Mouse (Mus musculus) forebrain, embryonic 16.5 days (tissue): Measurements from ENCODE around the gene Grik5. TPM values are rescaled to one million over a fixed set of nuclear protein-coding genes. Genes with fewer than 3 reads are reported as not detected.

Experiments used
- ATAC-seq: fragments of 200-750 bp; cut with Nextera tagmentation; 2 replicates; pipeline ENCODE4 v1.8.0; 2017; ENCODE audit warnings: mild to moderate bottlenecking, moderate library complexity
- H3K27ac ChIP-seq: fragments of 300-500 bp; sonication (generic); 2 replicates; pipeline ENCODE4 v1.5.1; 2014; ENCODE audit warnings: low read length, control low read depth
- H3K27me3 ChIP-seq: fragments of 300-500 bp; sonication (generic); replicated peaks from 2 replicates; pipeline ENCODE4 v1.6.1; 2014; ENCODE audit warnings: low read length; ENCODE audit not compliant: control insufficient read depth, insufficient read depth
- H3K36me3 ChIP-seq: fragments of 300-500 bp; sonication (generic); 2 replicates; pipeline ENCODE4 v1.6.1; 2014; ENCODE audit not compliant: control insufficient read depth, insufficient read depth
- H3K4me1 ChIP-seq: fragments of 300-500 bp; sonication (generic); replicated peaks from 2 replicates; pipeline ENCODE4 v1.6.1; 2014; ENCODE audit warnings: low read length; ENCODE audit not compliant: control insufficient read depth, insufficient read depth
- H3K4me2 ChIP-seq: fragments of 300-500 bp; sonication (generic); 2 replicates; pipeline ENCODE4 v1.6.1; 2014; ENCODE audit warnings: mild to moderate bottlenecking, low read length, control low read depth
- H3K4me3 ChIP-seq: fragments of 300-500 bp; sonication (generic); replicated peaks from 2 replicates; pipeline ENCODE4 v1.5.1; 2014; ENCODE audit warnings: mild to moderate bottlenecking, low read length, control low read depth
- H3K9ac ChIP-seq: fragments of 300-500 bp; sonication (generic); replicated peaks from 2 replicates; pipeline ENCODE4 v1.6.1; 2014; ENCODE audit warnings: low read depth, low read length, control low read depth
- H3K9me3 ChIP-seq: fragments of 300-500 bp; sonication (generic); 2 replicates; pipeline ENCODE4 v1.6.1; 2016; ENCODE audit warnings: low read length; ENCODE audit not compliant: control insufficient read depth
- WGBS: fragments of 180-500 bp; shearing (Covaris S2); extraction: QIAGEN DNeasy Blood & Tissue Kit; methylation state at CpG from one replicate; pipeline ENCODE4 v1.1.7; 2014; 5-methylcytosine and 5-hydroxymethylcytosine counted together
- polyA plus RNA-seq: library from polyadenylated mRNA; unstranded; fragments of >200 nt; fragmentation: Nextera tagmentation; extraction: Ambion mirVana; gene quantifications from 2 replicates; pipeline ENCODE4 v1.2.1, GENCODE M21; 2015

Gene Grik5
- polyA plus RNA-seq, 1 experiment from 2014 or later: 16.9 TPM

GRCm38 (mm10) chr7:25084621-25085020 lies 12.5 kb upstream of the Grik5 start:
- WGBS: 90% methylated on average over 5 of the region's 5 CpGs
- H3K9me3 ChIP-seq: no peaks in the 10 kb centered on the region
- H3K27ac ChIP-seq: no peak overlapping the region
- no peaks in the 10 kb centered on the region for H3K4me1 ChIP-seq
- ATAC-seq: no peak
- H3K27me3 ChIP-seq: no peaks in the 10 kb centered on the region
- no peak overlapping the region for H3K4me3 ChIP-seq
- no peak overlapping the region for H3K9ac ChIP-seq
- peaks cover 37% of the 10 kb centered on the region for H3K36me3 ChIP-seq
- no peak overlapping the region for H3K4me2 ChIP-seq

GRCm38 (mm10) chr7:25082510-25082909 lies 10.4 kb upstream of the Grik5 start:
- no peak overlapping the region for H3K27ac ChIP-seq
- peaks cover 37% of the 10 kb centered on the region for H3K36me3 ChIP-seq
- no peak for ATAC-seq

GRCm38 (mm10) chr7:25080431-25080830 lies 8.3 kb upstream of the Grik5 start:
- Histone ChIP-seq H3K9me3 (no peaks in the 10 kb centered on the region), H3K4me1 (peaks cover 27% of the 10 kb centered on the region), H3K9ac (no peak overlapping the region), H3K27ac (no peak overlapping the region), H3K36me3 (peaks cover 37% of the 10 kb centered on the region), H3K27me3 (no peaks in the 10 kb centered on the region), H3K4me2 (no peak overlapping the region), H3K4me3 (no peak overlapping the region)
- no peak for ATAC-seq
- WGBS: 93% methylated on average over 13 of the region's 13 CpGs

More at GRCm38 (mm10) chr7:25082510-25082909, 10.4 kb upstream of the Grik5 start:
- H3K9ac ChIP-seq: no peak overlapping the region
- H3K27me3 ChIP-seq: no peaks in the 10 kb centered on the region
- peaks cover 16% of the 10 kb centered on the region for H3K4me1 ChIP-seq
- H3K4me3 ChIP-seq: no peak overlapping the region
- H3K9me3 ChIP-seq: no peaks in the 10 kb centered on the region
- no peak overlapping the region for H3K4me2 ChIP-seq
- WGBS: 82% methylated on average over 4 of the region's 4 CpGs

- no peak for ATAC-seq
- 86% methylated on average over 12 of the region's 12 CpGs for WGBS
- Histone ChIP-seq H3K27me3 (no peaks in the 10 kb centered on the region), H3K4me2 (no peak overlapping the region), H3K9me3 (no peaks in the 10 kb centered on the region), H3K36me3 (peaks cover 34% of the 10 kb centered on the region), H3K4me3 (no peak overlapping the region), H3K27ac (no peak overlapping the region), H3K4me1 (peaks cover 27% of the 10 kb centered on the region), H3K9ac (no peak overlapping the region)
Observed at GRCm38 (mm10) chr7:25079496-25080026, 7.4 kb upstream of the Grik5 start.

- peak; percentile 19 for ATAC-seq
- Histone ChIP-seq H3K9me3 (no peaks in the 10 kb centered on the region), H3K4me2 (peak overlapping the region; percentile 80), H3K4me1 (peaks cover 37% of the 10 kb centered on the region), H3K4me3 (peak overlapping the region; percentile 82), H3K9ac (peak overlapping the region; percentile 94), H3K36me3 (peaks cover 24% of the 10 kb centered on the region), H3K27ac (peak overlapping the region; percentile 93), H3K27me3 (no peaks in the 10 kb centered on the region)
- under 1% methylated on average over 33 of the region's 33 CpGs for WGBS
Observed at GRCm38 (mm10) chr7:25077414-25077755, 5.2 kb upstream of the Grik5 start.

- no peaks in the 10 kb centered on the region for H3K27me3 ChIP-seq
- under 1% methylated on average over 56 of the region's 56 CpGs for WGBS
- peaks cover 19% of the 10 kb centered on the region for H3K36me3 ChIP-seq
- peaks cover 37% of the 10 kb centered on the region for H3K4me1 ChIP-seq
- H3K4me3 ChIP-seq: peak overlapping the region; percentile 82
- H3K9me3 ChIP-seq: no peaks in the 10 kb centered on the region
- H3K9ac ChIP-seq: peak overlapping the region; percentile 94
- ATAC-seq: peak; percentile 96
- peak overlapping the region; percentile 91 for H3K4me2 ChIP-seq
- peak overlapping the region; percentile 95 for H3K27ac ChIP-seq
Observed at GRCm38 (mm10) chr7:25076663-25077413, 4.7 kb upstream of the Grik5 start.

GRCm38 (mm10) chr7:25076296-25076662 lies 4.1 kb upstream of the Grik5 start:
- H3K27ac ChIP-seq: peak overlapping the region; percentile 95
- peaks cover 13% of the 10 kb centered on the region for H3K36me3 ChIP-seq
- no peak for ATAC-seq
- H3K4me2 ChIP-seq: peak overlapping the region; percentile 91
- no peaks in the 10 kb centered on the region for H3K9me3 ChIP-seq
- H3K4me1 ChIP-seq: peaks cover 38% of the 10 kb centered on the region
- 16% methylated on average over 7 of the region's 7 CpGs for WGBS
- peak overlapping the region; percentile 68 for H3K9ac ChIP-seq
- no peaks in the 10 kb centered on the region for H3K27me3 ChIP-seq
- peak overlapping the region; percentile 82 for H3K4me3 ChIP-seq

GRCm38 (mm10) chr7:25073924-25074323 lies 1.8 kb upstream of the Grik5 start:
- Histone ChIP-seq H3K9me3 (no peaks in the 10 kb centered on the region), H3K9ac (peak overlapping the region; percentile 78; the same call in 1 of the 2 replicates), H3K4me3 (no peak overlapping the region), H3K27me3 (no peaks in the 10 kb centered on the region), H3K27ac (peak overlapping the region; percentile 91; the same call in 1 of the 2 replicates), H3K4me2 (no peak overlapping the region), H3K4me1 (peaks cover 58% of the 10 kb centered on the region), H3K36me3 (no peaks in the 10 kb centered on the region)
- 70% methylated on average over 8 of the region's 8 CpGs for WGBS
- ATAC-seq: no peak

GRCm38 (mm10) chr7:25072716-25073390 lies 707 bp upstream of the Grik5 start:
- 1% methylated on average over 24 of the region's 33 CpGs for WGBS
- Histone ChIP-seq H3K9ac (peak overlapping the region; percentile 78), H3K9me3 (no peaks in the 10 kb centered on the region), H3K27ac (peak overlapping the region; percentile 91), H3K27me3 (no peaks in the 10 kb centered on the region), H3K4me1 (peaks cover 55% of the 10 kb centered on the region), H3K4me3 (peak overlapping the region; percentile 54), H3K4me2 (peak overlapping the region; percentile 92), H3K36me3 (peaks cover 2% of the 10 kb centered on the region; the same call in 1 of the 2 replicates)
- ATAC-seq: peak; percentile 9; the same call in 1 of the 2 replicates
